Comparison of ENCODE assay signal across 8 mouse cellular contexts in the genomic region with DNA sequence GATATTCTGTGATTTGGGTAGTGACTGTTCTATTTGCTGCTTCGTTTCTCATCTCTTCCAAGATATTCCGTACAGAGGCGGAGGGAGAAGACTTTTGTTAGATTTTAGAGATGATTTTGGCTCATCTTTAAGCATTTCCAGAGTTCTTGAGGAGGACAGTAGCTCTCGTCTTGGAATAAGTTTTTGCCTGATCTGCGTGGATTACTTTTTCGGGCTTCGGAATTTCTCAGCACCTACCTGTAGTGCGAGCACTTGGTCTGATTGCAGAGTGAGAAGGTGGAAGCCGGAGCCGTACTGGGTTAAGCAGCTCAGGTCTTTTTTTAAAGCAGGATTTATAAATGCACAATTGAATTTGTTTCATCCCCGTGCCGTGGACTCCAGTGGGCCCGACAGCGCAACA. TPM values are rescaled to one million over a fixed set of nuclear protein-coding genes. Genes with fewer than 3 reads are reported as not detected.
DNase-seq lines count a peak whose midpoint lies in the region; ATAC-seq lines count a peak whose summit lies in the region.

No protein-coding gene starts in this region.

- H3K4me1 ChIP-seq in kidney, embryonic 15.5 days = peaks cover 7% of the 10 kb centered on the region
- H3K4me1 ChIP-seq in brown adipose tissue, adult 24 weeks (ENCODE audit: control insufficient read depth, insufficient read depth, insufficient read length, low read length) = no peaks in the 10 kb centered on the region
- H3K4me1 ChIP-seq in hindbrain, embryonic 15.5 days (replicated peaks) = peaks cover 11% of the 10 kb centered on the region
- peaks cover 3% of the 10 kb centered on the region; the same call in 1 of the 2 replicates for H3K4me1 ChIP-seq in midbrain, embryonic 14.5 days (ENCODE audit: control insufficient read depth, insufficient read depth, low read length)

- peaks cover 19% of the 10 kb centered on the region for H3K27me3 ChIP-seq in kidney, embryonic 15.5 days
- peaks cover 16% of the 10 kb centered on the region for H3K27me3 ChIP-seq in hindbrain, embryonic 15.5 days
- H3K27me3 ChIP-seq in midbrain, embryonic 14.5 days (ENCODE audit: control insufficient read depth, insufficient read depth, low read length) = peaks cover 15% of the 10 kb centered on the region

- peak overlapping the region; percentile 64 for H3K4me2 ChIP-seq in kidney, embryonic 15.5 days
- peak overlapping the region; percentile 65 for H3K4me2 ChIP-seq in hindbrain, embryonic 15.5 days
- H3K4me2 ChIP-seq in midbrain, embryonic 14.5 days (ENCODE audit: low read length) = peak overlapping the region; percentile 48

- H3K27ac ChIP-seq in kidney, embryonic 15.5 days = peak overlapping the region; percentile 34
- no peak overlapping the region for H3K27ac ChIP-seq in brown adipose tissue, adult 24 weeks (replicated peaks; ENCODE audit: low read depth, low read length)
- H3K27ac ChIP-seq in hindbrain, embryonic 15.5 days (replicated peaks) = no peak overlapping the region
- no peak overlapping the region for H3K27ac ChIP-seq in midbrain, embryonic 14.5 days (replicated peaks; ENCODE audit: low read depth, low read length)

- H3K36me3 ChIP-seq in kidney, embryonic 15.5 days = no peaks in the 10 kb centered on the region
- H3K36me3 ChIP-seq in hindbrain, embryonic 15.5 days = no peaks in the 10 kb centered on the region
- no peaks in the 10 kb centered on the region for H3K36me3 ChIP-seq in midbrain, embryonic 14.5 days (ENCODE audit: control insufficient read depth, insufficient read depth, low read length)

- H3K9ac ChIP-seq in kidney, embryonic 15.5 days = peak overlapping the region; percentile 49
- 0 out of 2 replicates have a peak overlapping the region, but pooled peaks have one; percentile 1 for H3K9ac ChIP-seq in hindbrain, embryonic 15.5 days
- no peak overlapping the region for H3K9ac ChIP-seq in midbrain, embryonic 14.5 days (replicated peaks; ENCODE audit: low read length)

- H3K4me3 ChIP-seq in kidney, embryonic 15.5 days (replicated peaks) = peak overlapping the region; percentile 48
- H3K4me3 ChIP-seq in brown adipose tissue, adult 24 weeks (ENCODE audit: insufficient read depth, low read depth, low read length) = peak overlapping the region; percentile 56
- peak overlapping the region; percentile 39 for H3K4me3 ChIP-seq in hindbrain, embryonic 15.5 days
- peak overlapping the region; percentile 17 for H3K4me3 ChIP-seq in midbrain, embryonic 14.5 days (replicated peaks; ENCODE audit: low read depth, low read length)

- DNase-seq in kidney, adult 11 months = no peak
- no peak for DNase-seq in midbrain, embryonic 14.5 days
- no peak for DNase-seq in layer of hippocampus, postnatal 10 days (ENCODE audit: low spot score in 2 of 2)
- DNase-seq in T-cell, adult 2 months (ENCODE audit: low spot score) = no peak
- DNase-seq in frontal cortex, postnatal 14 days (ENCODE audit: low spot score in 2 of 2) = no peak

- ATAC-seq in kidney, embryonic 15.5 days (replicated peaks; ENCODE audit: low FRiP score) = no peak
- no peak for ATAC-seq in hindbrain, embryonic 15.5 days (ENCODE audit: low FRiP score, low read depth)
- ATAC-seq in midbrain, embryonic 14.5 days (ENCODE audit: low FRiP score, low TSS enrichment) = no peak

- WGBS in kidney, embryonic 15.5 days = 6% methylated on average over 14 of the region's 14 CpGs
- 15% methylated on average over 14 of the region's 14 CpGs for WGBS in hindbrain, embryonic 15.5 days
- WGBS in midbrain, embryonic 14.5 days = 8% methylated on average over 14 of the region's 14 CpGs

- H3K9me3 ChIP-seq in kidney, embryonic 15.5 days (replicated peaks) = no peaks in the 10 kb centered on the region
- H3K9me3 ChIP-seq in hindbrain, embryonic 15.5 days = no peaks in the 10 kb centered on the region
- H3K9me3 ChIP-seq in midbrain, embryonic 14.5 days (ENCODE audit: control insufficient read depth, low read length) = no peaks in the 10 kb centered on the region

RNA-seq across cellular contexts. Expression of a gene that starts 0.3 kb away (rescaled TPM):
- polyA plus RNA-seq in kidney, embryonic 15.5 days (2015; fragmentation: Nextera tagmentation; extraction: Ambion mirVana) = 6.7 and 6.8 TPM in 2 replicates
- polyA plus RNA-seq in brown adipose tissue, adult 24 weeks (2012; ENCODE audit: insufficient read depth, insufficient read length, missing spikeins) = not detected in 2 replicates
- 0.65 and 0.75 TPM in 2 replicates for polyA plus RNA-seq in hindbrain, embryonic 15.5 days (2015; fragmentation: Nextera tagmentation; extraction: Ambion mirVana)
- polyA plus RNA-seq in midbrain, embryonic 14.5 days (2014; fragmentation: Nextera tagmentation; extraction: Ambion mirVana) = 0.28 and 0.78 TPM in 2 replicates
- total RNA-seq in layer of hippocampus, postnatal 10 days (2021) = 1 to 10 TPM; 3.8 to 4.0 TPM

RNA-seq across cellular contexts. Expression of a gene that starts 45.9 kb away (rescaled TPM):
- 0.26 TPM in 2 replicates for polyA plus RNA-seq in kidney, embryonic 15.5 days (2015; fragmentation: Nextera tagmentation; extraction: Ambion mirVana)
- not detected in 2 replicates for polyA plus RNA-seq in brown adipose tissue, adult 24 weeks (2012; ENCODE audit: insufficient read depth, insufficient read length, missing spikeins)
- polyA plus RNA-seq in hindbrain, embryonic 15.5 days (2015; fragmentation: Nextera tagmentation; extraction: Ambion mirVana) = 0.52 and 0.54 TPM in 2 replicates
- polyA plus RNA-seq in midbrain, embryonic 14.5 days (2014; fragmentation: Nextera tagmentation; extraction: Ambion mirVana) = 0.37 and 0.46 TPM in 2 replicates
- under 1 TPM; 0.51 to 0.87 TPM for total RNA-seq in layer of hippocampus, postnatal 10 days (2021)
